Mouse (Mus musculus): ENCODE measurements around the gene Gm11237.
"Not testable (repeated sequence)": the region's sequence is repeated elsewhere in the genome, so short reads cannot be mapped to it uniquely, and the experiment has no call there.

Gm11237 gene

DNA sequence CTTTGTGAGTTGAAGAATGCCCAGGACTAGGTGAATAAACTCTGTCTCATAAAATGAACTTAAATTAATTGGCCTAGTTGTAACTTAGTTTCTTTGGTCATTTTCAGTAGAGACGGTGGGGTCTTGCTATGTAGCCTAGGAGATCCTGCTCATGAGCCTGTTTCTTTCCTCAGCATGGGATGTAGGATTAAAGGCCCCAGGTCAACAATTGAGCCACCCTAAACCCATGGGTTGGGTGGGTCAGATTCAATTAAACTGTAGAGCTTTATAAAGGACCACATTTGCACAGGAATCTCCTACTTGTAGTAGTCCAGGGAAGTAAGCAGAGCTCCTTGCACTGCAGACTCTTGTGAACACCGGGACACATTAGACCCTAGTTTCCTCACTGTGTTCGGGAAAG is at the start of gene Gm11237:
Gene Gm11237, plus strand, starts transcription at position 301 of the 400 bp plus-strand sequence.
- DNase-seq (ENCODE audit: low read depth, low spot score) = not testable (repeated sequence)

DNA sequence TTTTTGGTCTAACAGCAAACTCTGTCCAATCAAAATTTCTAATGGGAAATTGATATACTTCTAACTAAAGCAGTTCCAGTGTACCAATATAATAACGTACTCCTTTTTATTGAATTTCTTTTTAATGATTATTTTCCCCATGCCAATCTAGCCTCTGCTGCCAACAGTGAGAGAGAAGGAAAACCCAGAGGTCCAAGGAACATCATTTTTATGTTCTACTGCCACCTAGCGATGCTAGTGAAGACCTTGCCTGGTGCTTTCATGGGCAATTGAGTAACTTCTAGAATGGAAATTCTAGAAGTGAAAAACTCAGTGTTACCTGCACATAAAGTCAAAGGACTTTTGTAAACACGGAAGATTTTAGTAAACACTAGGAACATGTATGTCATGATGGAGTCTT is 23.5 kb upstream of the Gm11237 start:
- no peak for DNase-seq (ENCODE audit: low read depth, low spot score)

DNA sequence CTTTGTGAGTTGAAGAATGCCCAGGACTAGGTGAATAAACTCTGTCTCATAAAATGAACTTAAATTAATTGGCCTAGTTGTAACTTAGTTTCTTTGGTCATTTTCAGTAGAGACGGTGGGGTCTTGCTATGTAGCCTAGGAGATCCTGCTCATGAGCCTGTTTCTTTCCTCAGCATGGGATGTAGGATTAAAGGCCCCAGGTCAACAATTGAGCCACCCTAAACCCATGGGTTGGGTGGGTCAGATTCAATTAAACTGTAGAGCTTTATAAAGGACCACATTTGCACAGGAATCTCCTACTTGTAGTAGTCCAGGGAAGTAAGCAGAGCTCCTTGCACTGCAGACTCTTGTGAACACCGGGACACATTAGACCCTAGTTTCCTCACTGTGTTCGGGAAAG is 15.2 kb upstream of the Gm11237 start, which contains the start of gene Gm11238:
Gene Gm11238, plus strand, starts transcription at position 301 of the 400 bp plus-strand sequence.
- DNase-seq (ENCODE audit: low read depth, low spot score) = not testable (repeated sequence)

DNA sequence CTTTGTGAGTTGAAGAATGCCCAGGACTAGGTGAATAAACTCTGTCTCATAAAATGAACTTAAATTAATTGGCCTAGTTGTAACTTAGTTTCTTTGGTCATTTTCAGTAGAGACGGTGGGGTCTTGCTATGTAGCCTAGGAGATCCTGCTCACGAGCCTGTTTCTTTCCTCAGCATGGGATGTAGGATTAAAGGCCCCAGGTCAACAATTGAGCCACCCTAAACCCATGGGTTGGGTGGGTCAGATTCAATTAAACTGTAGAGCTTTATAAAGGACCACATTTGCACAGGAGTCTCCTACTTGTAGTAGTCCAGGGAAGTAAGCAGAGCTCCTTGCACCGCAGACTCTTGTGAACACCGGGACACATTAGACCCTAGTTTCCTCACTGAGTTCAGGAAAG is 15.0 kb downstream of the Gm11237 start, which contains the start of gene Gm11236:
Gene Gm11236, plus strand, starts transcription at position 301 of the 400 bp plus-strand sequence.
- DNase-seq (ENCODE audit: low read depth, low spot score) = not testable (repeated sequence)

DNA sequence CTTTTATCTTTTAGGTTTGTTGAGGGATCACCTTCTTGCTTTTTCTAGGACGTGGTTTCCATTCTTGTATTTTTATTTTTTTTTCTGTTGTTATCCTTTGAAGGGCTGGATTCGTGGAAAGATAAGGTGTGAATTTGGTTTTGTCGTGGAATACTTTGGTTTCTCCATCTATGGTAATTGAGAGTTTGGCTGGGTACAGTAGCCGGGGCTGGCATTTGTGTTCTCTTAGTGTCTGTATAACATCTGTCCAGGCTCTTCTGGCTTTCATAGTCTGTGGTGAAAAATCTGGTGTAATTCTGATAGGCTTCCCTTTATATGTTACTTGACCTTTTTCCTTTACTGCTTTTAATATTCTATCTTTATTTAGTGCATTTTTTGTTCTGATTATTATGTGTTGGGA is 39.1 kb downstream of the Gm11237 start:
- DNase-seq (ENCODE audit: low read depth, low spot score) = not testable (repeated sequence)

DNA sequence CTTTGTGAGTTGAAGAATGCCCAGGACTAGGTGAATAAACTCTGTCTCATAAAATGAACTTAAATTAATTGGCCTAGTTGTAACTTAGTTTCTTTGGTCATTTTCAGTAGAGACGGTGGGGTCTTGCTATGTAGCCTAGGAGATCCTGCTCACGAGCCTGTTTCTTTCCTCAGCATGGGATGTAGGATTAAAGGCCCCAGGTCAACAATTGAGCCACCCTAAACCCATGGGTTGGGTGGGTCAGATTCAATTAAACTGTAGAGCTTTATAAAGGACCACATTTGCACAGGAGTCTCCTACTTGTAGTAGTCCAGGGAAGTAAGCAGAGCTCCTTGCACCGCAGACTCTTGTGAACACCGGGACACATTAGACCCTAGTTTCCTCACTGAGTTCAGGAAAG is 45.3 kb downstream of the Gm11237 start, which contains the start of gene Gm11239:
Gene Gm11239, plus strand, starts transcription at position 301 of the 400 bp plus-strand sequence.
- DNase-seq (ENCODE audit: low read depth, low spot score) = not testable (repeated sequence)

Data from skeletal muscle tissue, adult 2 months (tissue).